Mouse (Mus musculus) neural tube, embryonic 15.5 days (tissue): ENCODE results near the gene Psmb3. TPM values are rescaled to one million over a fixed set of nuclear protein-coding genes. Genes with fewer than 3 reads are reported as not detected.
A peak's percentile ranks its signal among the peaks of the same experiment; 100 is the strongest.
"Not testable (repeated sequence)": the region's sequence is repeated elsewhere in the genome, so short reads cannot be mapped to it uniquely, and the experiment has no call there.

Source experiments
- ATAC-seq: fragments of 200-750 bp; cut with Nextera tagmentation; 2 replicates; pipeline ENCODE4 v1.8.0; 2017; ENCODE audit warnings: mild to moderate bottlenecking, moderate TSS enrichment, moderate library complexity; ENCODE audit not compliant: low FRiP score
- H3K27ac ChIP-seq: fragments of 300-500 bp; sonication (generic); replicated peaks from 2 replicates; pipeline ENCODE4 v1.5.1; 2015; ENCODE audit warnings: mild to moderate bottlenecking, inconsistent platforms
- H3K27me3 ChIP-seq: fragments of 300-500 bp; sonication (generic); replicated peaks from 2 replicates; pipeline ENCODE4 v1.6.1; 2015; ENCODE audit warnings: inconsistent platforms
- H3K36me3 ChIP-seq: fragments of 300-500 bp; sonication (generic); 2 replicates; pipeline ENCODE4 v1.6.1; 2015; ENCODE audit warnings: inconsistent platforms
- H3K4me1 ChIP-seq: fragments of 300-500 bp; sonication (generic); 2 replicates; pipeline ENCODE4 v1.6.1; 2015; ENCODE audit warnings: inconsistent platforms
- H3K4me2 ChIP-seq: fragments of 300-500 bp; sonication (generic); 2 replicates; pipeline ENCODE4 v1.6.1; 2015; ENCODE audit warnings: inconsistent platforms, mild to moderate bottlenecking, moderate library complexity
- H3K4me3 ChIP-seq: fragments of 300-500 bp; sonication (generic); replicated peaks from 2 replicates; pipeline ENCODE4 v1.5.1; 2015; ENCODE audit warnings: mild to moderate bottlenecking, inconsistent platforms
- H3K9ac ChIP-seq: fragments of 300-500 bp; sonication (generic); replicated peaks from 2 replicates; pipeline ENCODE4 v1.6.1; 2015; ENCODE audit warnings: mild to moderate bottlenecking, inconsistent platforms
- H3K9me3 ChIP-seq: fragments of 300-500 bp; sonication (generic); replicated peaks from 2 replicates; pipeline ENCODE4 v1.6.1; 2016; ENCODE audit warnings: inconsistent platforms
- WGBS: fragments of 180-500 bp; shearing (Covaris S2); methylation state at CpG from one replicate; pipeline ENCODE4 v1.1.7; 2015; ENCODE audit warnings: mixed read lengths; 5-methylcytosine and 5-hydroxymethylcytosine counted together
- polyA plus RNA-seq: library from polyadenylated mRNA; unstranded; fragments of >200 nt; fragmentation: Nextera tagmentation; extraction: Ambion mirVana; gene quantifications from 2 replicates; pipeline ENCODE4 v1.2.1, GENCODE M21; 2015

Psmb3 gene
- polyA plus RNA-seq, 1 experiment from 2014 or later = 459 TPM

- Histone ChIP-seq H3K27ac (no peak overlapping the region), H3K36me3 (peaks cover 33% of the 10 kb centered on the region), H3K9ac (no peak overlapping the region), H3K27me3 (no peaks in the 10 kb centered on the region), H3K4me2 (no peak overlapping the region), H3K4me3 (no peak overlapping the region), H3K9me3 (no peaks in the 10 kb centered on the region), H3K4me1 (no peaks in the 10 kb centered on the region)
- 57% methylated on average over 10 of the region's 10 CpGs for WGBS
- ATAC-seq = no peak
These were observed 30.5 kb downstream of the Psmb3 start for GRCm38 (mm10) chr11:97733689-97734088.

- H3K4me1 ChIP-seq, ATAC-seq, H3K4me3 ChIP-seq, H3K9ac ChIP-seq, H3K27me3 ChIP-seq, H3K9me3 ChIP-seq, H3K4me2 ChIP-seq, H3K27ac ChIP-seq: not testable (repeated sequence)
- 89% methylated on average over 5 of the region's 5 CpGs for WGBS
- peaks cover 25% of the 10 kb centered on the region for H3K36me3 ChIP-seq
These were observed 31.6 kb downstream of the Psmb3 start for GRCm38 (mm10) chr11:97734810-97735209.

GRCm38 (mm10) chr11:97736645-97737044 is 33.4 kb downstream of the Psmb3 start:
- no peak for ATAC-seq
- H3K27ac ChIP-seq = no peak overlapping the region
- peaks cover 14% of the 10 kb centered on the region for H3K4me1 ChIP-seq
- H3K9ac ChIP-seq = no peak overlapping the region
- peaks cover 9% of the 10 kb centered on the region for H3K36me3 ChIP-seq
- H3K4me2 ChIP-seq = no peak overlapping the region
- WGBS = 96% methylated on average over 5 of the region's 5 CpGs
- H3K9me3 ChIP-seq = no peaks in the 10 kb centered on the region
- H3K4me3 ChIP-seq = no peak overlapping the region
- H3K27me3 ChIP-seq = no peaks in the 10 kb centered on the region

GRCm38 (mm10) chr11:97737600-97737999 is 34.4 kb downstream of the Psmb3 start:
- no peak overlapping the region for H3K9ac ChIP-seq
- no peak overlapping the region for H3K27ac ChIP-seq
- ATAC-seq = no peak
- H3K4me1 ChIP-seq = peaks cover 23% of the 10 kb centered on the region
- no peaks in the 10 kb centered on the region for H3K27me3 ChIP-seq
- H3K9me3 ChIP-seq = no peaks in the 10 kb centered on the region
- no peak overlapping the region for H3K4me2 ChIP-seq
- no peaks in the 10 kb centered on the region for H3K36me3 ChIP-seq
- no peak overlapping the region for H3K4me3 ChIP-seq
- WGBS = 74% methylated on average over 4 of the region's 4 CpGs

GRCm38 (mm10) chr11:97738703-97739102 is 35.5 kb downstream of the Psmb3 start:
- H3K27me3 ChIP-seq = no peaks in the 10 kb centered on the region
- H3K27ac ChIP-seq = no peak overlapping the region
- peaks cover 34% of the 10 kb centered on the region for H3K4me1 ChIP-seq
- 63% methylated on average over 6 of the region's 6 CpGs for WGBS
- H3K4me3 ChIP-seq = no peak overlapping the region
- no peak overlapping the region for H3K4me2 ChIP-seq
- ATAC-seq = no peak
- no peaks in the 10 kb centered on the region for H3K9me3 ChIP-seq
- no peaks in the 10 kb centered on the region for H3K36me3 ChIP-seq
- no peak overlapping the region for H3K9ac ChIP-seq

GRCm38 (mm10) chr11:97739155-97739554 is 36.0 kb downstream of the Psmb3 start:
- ATAC-seq = no peak
- no peaks in the 10 kb centered on the region for H3K9me3 ChIP-seq
- H3K4me3 ChIP-seq = no peak overlapping the region
- no peak overlapping the region for H3K9ac ChIP-seq
- WGBS = 92% methylated on average over 3 of the region's 3 CpGs
- H3K36me3 ChIP-seq = no peaks in the 10 kb centered on the region
- no peak overlapping the region for H3K4me2 ChIP-seq
- no peaks in the 10 kb centered on the region for H3K27me3 ChIP-seq
- H3K27ac ChIP-seq = no peak overlapping the region
- peaks cover 37% of the 10 kb centered on the region for H3K4me1 ChIP-seq

GRCm38 (mm10) chr11:97740190-97740589 is 37.0 kb downstream of the Psmb3 start:
- ATAC-seq = no peak
- Histone ChIP-seq H3K4me2 (no peak overlapping the region), H3K27me3 (no peaks in the 10 kb centered on the region), H3K4me3 (no peak overlapping the region), H3K27ac (no peak overlapping the region), H3K36me3 (no peaks in the 10 kb centered on the region), H3K9ac (no peak overlapping the region), H3K4me1 (peaks cover 37% of the 10 kb centered on the region), H3K9me3 (no peaks in the 10 kb centered on the region)
- WGBS = 43% methylated on average over 7 of the region's 7 CpGs

GRCm38 (mm10) chr11:97742157-97742556 is 39.0 kb downstream of the Psmb3 start:
- Histone ChIP-seq H3K9ac (no peak overlapping the region), H3K27ac (no peak overlapping the region), H3K27me3 (no peaks in the 10 kb centered on the region), H3K36me3 (peaks cover 12% of the 10 kb centered on the region), H3K4me3 (0 out of 2 replicates have a peak overlapping the region, but pooled peaks have one; percentile 74), H3K4me2 (peak overlapping the region; percentile 73), H3K4me1 (peaks cover 37% of the 10 kb centered on the region), H3K9me3 (no peaks in the 10 kb centered on the region)
- 97% methylated on average over 5 of the region's 5 CpGs for whole genome bisulfite sequencing
- ATAC-seq = no peak

- WGBS = 84% methylated on average over 9 of the region's 9 CpGs
These were observed 39.4 kb downstream of the Psmb3 start for GRCm38 (mm10) chr11:97742591-97742990.

GRCm38 (mm10) chr11:97743423-97743822 is 40.2 kb downstream of the Psmb3 start:
- WGBS = 28% methylated on average over 9 of the region's 9 CpGs
- H3K27ac ChIP-seq = peak overlapping the region; percentile 99
- ATAC-seq = no peak

More at GRCm38 (mm10) chr11:97742591-97742990, 39.4 kb downstream of the Psmb3 start:
- no peaks in the 10 kb centered on the region for H3K27me3 ChIP-seq
- no peak for ATAC-seq
- peaks cover 37% of the 10 kb centered on the region for H3K4me1 ChIP-seq
- peak overlapping the region; percentile 75; the same call in 1 of the 2 replicates for H3K9ac ChIP-seq
- peak overlapping the region; percentile 73 for H3K4me2 ChIP-seq
- peaks cover 15% of the 10 kb centered on the region for H3K36me3 ChIP-seq
- no peak overlapping the region for H3K27ac ChIP-seq
- H3K4me3 ChIP-seq = peak overlapping the region; percentile 74
- H3K9me3 ChIP-seq = no peaks in the 10 kb centered on the region

GRCm38 (mm10) chr11:97744063-97744717 is 41.0 kb downstream of the Psmb3 start, which contains the start of gene Pip4k2b:
Pip4k2b (minus strand) TSS chr11:97744704.
- peak within 1 kb of the TSS; percentile 74 for H3K4me3 ChIP-seq
- H3K36me3 ChIP-seq = peaks cover 29% of the 10 kb centered on the region
- H3K27me3 ChIP-seq = no peaks in the 10 kb centered on the region
- H3K4me1 ChIP-seq = peaks cover 37% of the 10 kb centered on the region
- ATAC-seq = peak; percentile 39
- H3K9ac ChIP-seq = peak within 1 kb of the TSS; percentile 80
- H3K4me2 ChIP-seq = peak within 1 kb of the TSS; percentile 73
- WGBS = 1% methylated on average over 55 of the region's 63 CpGs
- peak within 1 kb of the TSS; percentile 99 for H3K27ac ChIP-seq
- no peaks in the 10 kb centered on the region for H3K9me3 ChIP-seq

More at GRCm38 (mm10) chr11:97743423-97743822, 40.2 kb downstream of the Psmb3 start:
- no peaks in the 10 kb centered on the region for H3K27me3 ChIP-seq
- H3K36me3 ChIP-seq = peaks cover 23% of the 10 kb centered on the region
- H3K9ac ChIP-seq = peak overlapping the region; percentile 75
- H3K4me2 ChIP-seq = peak overlapping the region; percentile 73
- peak overlapping the region; percentile 74 for H3K4me3 ChIP-seq
- peaks cover 37% of the 10 kb centered on the region for H3K4me1 ChIP-seq
- H3K9me3 ChIP-seq = no peaks in the 10 kb centered on the region

- H3K27ac ChIP-seq = peak overlapping the region; percentile 99
- H3K9me3 ChIP-seq = no peaks in the 10 kb centered on the region
- H3K4me2 ChIP-seq = peak overlapping the region; percentile 73
- peak overlapping the region; percentile 74 for H3K4me3 ChIP-seq
- H3K36me3 ChIP-seq = peaks cover 35% of the 10 kb centered on the region
- WGBS = under 1% methylated on average over 34 of the region's 57 CpGs
- no peaks in the 10 kb centered on the region for H3K27me3 ChIP-seq
- H3K4me1 ChIP-seq = peaks cover 36% of the 10 kb centered on the region
- peak overlapping the region; percentile 80 for H3K9ac ChIP-seq
- peak; percentile 96 for ATAC-seq
These were observed 41.6 kb downstream of the Psmb3 start for GRCm38 (mm10) chr11:97744718-97745330.
